Mouse (Mus musculus) forebrain, embryonic 16.5 days (tissue): Measurements from ENCODE around the gene Plekha6. TPM values are rescaled to one million over a fixed set of nuclear protein-coding genes. Genes with fewer than 3 reads are reported as not detected.

Experiments
- ATAC-seq: fragments of 200-750 bp; cut with Nextera tagmentation; 2 replicates; pipeline ENCODE4 v1.8.0; 2017; ENCODE audit warnings: mild to moderate bottlenecking, moderate library complexity
- H3K27ac ChIP-seq: fragments of 300-500 bp; sonication (generic); 2 replicates; pipeline ENCODE4 v1.5.1; 2014; ENCODE audit warnings: low read length, control low read depth
- H3K27me3 ChIP-seq: fragments of 300-500 bp; sonication (generic); replicated peaks from 2 replicates; pipeline ENCODE4 v1.6.1; 2014; ENCODE audit warnings: low read length; ENCODE audit not compliant: control insufficient read depth, insufficient read depth
- H3K36me3 ChIP-seq: fragments of 300-500 bp; sonication (generic); 2 replicates; pipeline ENCODE4 v1.6.1; 2014; ENCODE audit not compliant: control insufficient read depth, insufficient read depth
- H3K4me1 ChIP-seq: fragments of 300-500 bp; sonication (generic); replicated peaks from 2 replicates; pipeline ENCODE4 v1.6.1; 2014; ENCODE audit warnings: low read length; ENCODE audit not compliant: control insufficient read depth, insufficient read depth
- H3K4me2 ChIP-seq: fragments of 300-500 bp; sonication (generic); 2 replicates; pipeline ENCODE4 v1.6.1; 2014; ENCODE audit warnings: mild to moderate bottlenecking, low read length, control low read depth
- H3K4me3 ChIP-seq: fragments of 300-500 bp; sonication (generic); replicated peaks from 2 replicates; pipeline ENCODE4 v1.5.1; 2014; ENCODE audit warnings: mild to moderate bottlenecking, low read length, control low read depth
- H3K9ac ChIP-seq: fragments of 300-500 bp; sonication (generic); replicated peaks from 2 replicates; pipeline ENCODE4 v1.6.1; 2014; ENCODE audit warnings: low read depth, low read length, control low read depth
- H3K9me3 ChIP-seq: fragments of 300-500 bp; sonication (generic); 2 replicates; pipeline ENCODE4 v1.6.1; 2016; ENCODE audit warnings: low read length; ENCODE audit not compliant: control insufficient read depth
- WGBS: fragments of 180-500 bp; shearing (Covaris S2); extraction: QIAGEN DNeasy Blood & Tissue Kit; methylation state at CpG from one replicate; pipeline ENCODE4 v1.1.7; 2014; 5-methylcytosine and 5-hydroxymethylcytosine counted together
- polyA plus RNA-seq: library from polyadenylated mRNA; unstranded; fragments of >200 nt; fragmentation: Nextera tagmentation; extraction: Ambion mirVana; gene quantifications from 2 replicates; pipeline ENCODE4 v1.2.1, GENCODE M21; 2015

Plekha6 gene
- polyA plus RNA-seq, 1 experiment from 2014 or later: 11.7 TPM

DNA sequence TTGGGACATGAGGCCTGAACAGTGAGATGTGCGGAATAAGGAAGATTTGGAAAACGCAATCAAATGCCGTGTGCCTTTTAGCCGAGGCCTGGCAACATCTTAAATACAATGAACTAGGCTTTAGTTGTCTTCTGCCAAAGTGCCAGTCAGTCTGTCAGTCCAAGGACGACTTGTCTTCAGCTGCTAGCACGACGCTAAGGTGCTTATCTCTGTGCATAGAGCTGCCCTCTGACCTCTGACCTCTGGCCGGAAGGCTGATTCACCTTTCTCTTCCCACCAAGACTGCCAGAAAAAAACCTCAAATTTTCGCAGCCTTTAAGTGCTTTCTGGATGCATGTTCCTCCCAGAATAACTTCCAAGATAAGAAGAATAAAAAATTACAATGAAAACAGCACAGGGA is 36.7 kb upstream of the Plekha6 start:
- Histone ChIP-seq H3K4me1 (peaks cover 16% of the 10 kb centered on the region), H3K4me2 (no peak overlapping the region), H3K9me3 (no peaks in the 10 kb centered on the region), H3K27ac (no peak overlapping the region), H3K9ac (no peak overlapping the region), H3K4me3 (no peak overlapping the region), H3K27me3 (no peaks in the 10 kb centered on the region), H3K36me3 (no peaks in the 10 kb centered on the region)
- WGBS: 67% methylated on average over 9 of the region's 9 CpGs
- ATAC-seq: no peak

DNA sequence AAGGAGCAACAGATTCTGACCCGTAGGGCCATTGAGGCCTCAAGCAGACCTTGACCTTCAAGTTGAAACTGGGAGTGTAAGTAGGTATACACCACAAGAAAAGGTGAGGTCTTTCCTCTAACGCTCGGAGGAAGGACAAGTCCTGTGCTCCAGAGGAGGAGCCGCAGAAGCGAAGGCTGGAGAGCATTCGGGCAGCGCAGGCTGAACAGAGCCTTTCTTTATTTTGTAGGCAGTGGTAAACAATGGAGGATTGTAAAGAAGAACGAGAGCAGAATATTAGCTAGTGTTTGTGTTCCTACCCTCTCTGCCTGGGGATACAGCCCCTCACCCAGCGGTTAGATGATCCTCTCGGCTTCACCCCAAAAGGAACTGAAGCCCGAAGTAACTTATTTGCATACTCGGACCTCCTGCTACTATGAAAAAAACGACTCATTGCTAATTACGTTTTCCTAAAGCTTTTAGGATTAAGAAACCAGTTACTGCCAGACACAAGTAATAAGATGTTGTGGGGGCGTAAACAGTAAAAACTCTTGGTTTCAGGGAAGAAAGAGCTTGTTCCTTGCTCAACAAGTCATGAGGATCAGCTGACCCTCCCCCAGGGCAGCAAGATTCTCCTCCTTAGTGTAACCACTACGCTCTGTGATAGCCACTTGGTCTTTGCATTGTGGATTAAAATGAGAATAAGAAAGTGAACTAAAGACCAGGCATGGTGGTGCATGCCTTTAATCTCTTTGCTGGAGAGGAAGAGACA is 34.4 kb upstream of the Plekha6 start:
- peak overlapping the region; percentile 8; the same call in 1 of the 2 replicates for H3K4me2 ChIP-seq
- ATAC-seq: no peak
- 0 out of 2 replicates have a peak overlapping the region, but pooled peaks have one; percentile 8 for H3K9ac ChIP-seq

DNA sequence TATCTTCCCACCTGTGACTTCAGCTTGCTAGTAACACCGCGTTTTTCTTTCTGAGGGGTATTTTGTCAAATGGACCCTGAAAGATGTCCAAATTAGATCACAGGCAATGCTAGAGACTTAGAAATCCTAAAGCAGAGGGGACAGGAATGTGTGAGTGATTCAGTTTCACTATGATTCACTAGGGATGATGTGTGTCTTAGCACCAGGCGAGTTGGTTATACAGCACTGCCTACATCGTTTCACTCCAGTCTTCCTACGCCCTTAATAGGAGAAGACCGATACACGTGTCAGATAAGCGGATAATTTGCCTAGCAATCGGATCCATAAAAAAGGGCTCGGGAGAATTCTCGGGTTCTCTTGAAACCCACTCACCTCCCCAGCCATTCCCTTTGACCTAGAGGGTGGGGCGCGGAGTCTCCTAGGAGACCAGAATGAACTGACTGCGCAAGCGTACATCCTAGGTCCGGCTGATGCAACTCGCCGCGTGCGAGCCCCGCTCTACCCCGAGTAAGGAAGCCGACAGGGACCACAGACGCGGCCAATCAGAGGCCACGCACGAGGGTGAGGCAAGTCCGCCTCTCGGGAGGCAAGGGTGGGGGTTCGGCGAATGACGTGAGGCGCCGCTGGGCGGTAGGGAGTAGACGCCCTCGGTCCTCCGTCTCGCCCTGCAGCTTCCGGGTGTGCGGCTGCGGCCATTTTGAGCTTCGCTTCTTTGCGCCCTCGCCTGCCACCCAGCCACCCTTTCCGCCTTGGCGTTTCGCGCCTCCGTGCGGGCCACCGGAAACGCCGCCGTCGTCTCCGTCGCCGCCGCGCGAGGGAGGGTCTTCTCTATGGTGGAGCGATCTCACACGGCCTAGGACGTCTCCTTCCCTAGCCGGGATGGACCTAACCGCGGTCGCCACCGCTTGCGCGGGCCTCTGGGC is 33.1 kb upstream of the Plekha6 start, which contains the start of gene Ppp1r15b:
TSS of gene Ppp1r15b (plus strand) at position 506 of the 923 bp plus-strand sequence.
- H3K4me2 ChIP-seq: peak within 1 kb of the TSS; percentile 99
- peaks cover 49% of the 10 kb centered on the region for H3K4me1 ChIP-seq
- H3K36me3 ChIP-seq: no peaks in the 10 kb centered on the region
- peak within 1 kb of the TSS; percentile 94 for H3K9ac ChIP-seq
- no peaks in the 10 kb centered on the region for H3K9me3 ChIP-seq
- no peaks in the 10 kb centered on the region for H3K27me3 ChIP-seq
- ATAC-seq: peak; percentile 99
- peak within 1 kb of the TSS; percentile 97 for H3K27ac ChIP-seq
- peak within 1 kb of the TSS; percentile 97 for H3K4me3 ChIP-seq
- WGBS: under 1% methylated on average over 72 of the region's 72 CpGs

More for the DNA sequence above, 34.4 kb upstream of the Plekha6 start:
- Histone ChIP-seq H3K4me3 (no peak overlapping the region), H3K27ac (no peak overlapping the region), H3K4me1 (peaks cover 39% of the 10 kb centered on the region), H3K27me3 (no peaks in the 10 kb centered on the region), H3K9me3 (no peaks in the 10 kb centered on the region), H3K36me3 (no peaks in the 10 kb centered on the region)
- 9% methylated on average over 16 of the region's 16 CpGs for WGBS

DNA sequence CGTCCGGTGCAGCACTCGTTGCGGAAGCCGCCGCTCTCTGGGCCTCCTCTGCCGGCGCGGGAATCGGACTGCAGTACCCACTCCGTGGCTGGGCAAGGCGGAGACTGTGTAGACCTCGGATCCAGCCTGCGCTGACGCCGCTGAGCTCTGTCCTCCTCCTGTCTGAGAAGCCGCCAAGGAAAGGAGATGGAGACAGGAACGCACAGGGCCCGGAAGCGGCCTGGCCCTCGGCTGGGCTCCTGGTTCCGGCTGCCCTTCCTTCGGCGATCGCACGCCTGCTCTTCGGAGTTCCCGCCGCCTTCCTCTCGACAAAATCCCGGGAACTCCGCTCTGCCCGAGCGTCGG is 32.5 kb upstream of the Plekha6 start:
- no peaks in the 10 kb centered on the region for H3K9me3 ChIP-seq
- under 1% methylated on average over 35 of the region's 35 CpGs for WGBS
- peak overlapping the region; percentile 97 for H3K4me3 ChIP-seq
- H3K4me2 ChIP-seq: peak overlapping the region; percentile 99
- H3K36me3 ChIP-seq: no peaks in the 10 kb centered on the region
- H3K27ac ChIP-seq: peak overlapping the region; percentile 97
- no peak; the same call in 1 of the 2 replicates for ATAC-seq
- no peaks in the 10 kb centered on the region for H3K27me3 ChIP-seq
- H3K9ac ChIP-seq: peak overlapping the region; percentile 94
- peaks cover 52% of the 10 kb centered on the region for H3K4me1 ChIP-seq

DNA sequence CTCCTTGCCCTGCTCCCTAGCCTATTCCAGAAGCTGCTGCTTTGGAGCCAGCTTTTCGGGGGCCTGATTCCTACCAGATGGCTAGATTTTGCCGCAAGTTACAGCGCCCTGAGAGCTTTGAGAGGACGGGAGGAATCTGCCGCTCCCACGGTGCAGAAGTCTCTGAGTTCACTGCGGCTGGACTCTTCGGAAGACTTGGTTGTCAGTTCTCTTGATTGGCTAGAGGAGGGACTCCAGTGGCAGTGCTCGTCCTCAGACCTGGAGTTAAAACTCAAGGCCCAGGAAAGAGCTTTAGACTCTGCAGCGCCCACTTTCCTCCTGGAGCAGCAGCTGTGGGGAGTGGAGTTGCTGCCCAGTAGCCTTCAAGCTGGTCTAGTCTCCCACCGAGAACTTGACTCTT is 32.1 kb upstream of the Plekha6 start:
- H3K9me3 ChIP-seq: no peaks in the 10 kb centered on the region
- H3K36me3 ChIP-seq: peaks cover 3% of the 10 kb centered on the region; the same call in 1 of the 2 replicates
- no peak for ATAC-seq
- H3K4me3 ChIP-seq: peak overlapping the region; percentile 97
- peaks cover 52% of the 10 kb centered on the region for H3K4me1 ChIP-seq
- no peaks in the 10 kb centered on the region for H3K27me3 ChIP-seq
- WGBS: 0% methylated on average over 11 of the region's 11 CpGs
- H3K4me2 ChIP-seq: peak overlapping the region; percentile 99
- H3K27ac ChIP-seq: peak overlapping the region; percentile 97
- H3K9ac ChIP-seq: peak overlapping the region; percentile 94

- H3K4me2 ChIP-seq: peak overlapping the region; percentile 99
- peak overlapping the region; percentile 94 for H3K9ac ChIP-seq
- H3K27ac ChIP-seq: no peak overlapping the region
- peaks cover 52% of the 10 kb centered on the region for H3K4me1 ChIP-seq
- no peak for ATAC-seq
- peaks cover 7% of the 10 kb centered on the region; the same call in 1 of the 2 replicates for H3K36me3 ChIP-seq
- H3K4me3 ChIP-seq: peak overlapping the region; percentile 97
- no peaks in the 10 kb centered on the region for H3K27me3 ChIP-seq
- no peaks in the 10 kb centered on the region for H3K9me3 ChIP-seq
- 17% methylated on average over 26 of the region's 26 CpGs for WGBS
Measured at GRCm38 (mm10) chr1:133132388-133133326, 31.4 kb upstream of the Plekha6 start.

DNA sequence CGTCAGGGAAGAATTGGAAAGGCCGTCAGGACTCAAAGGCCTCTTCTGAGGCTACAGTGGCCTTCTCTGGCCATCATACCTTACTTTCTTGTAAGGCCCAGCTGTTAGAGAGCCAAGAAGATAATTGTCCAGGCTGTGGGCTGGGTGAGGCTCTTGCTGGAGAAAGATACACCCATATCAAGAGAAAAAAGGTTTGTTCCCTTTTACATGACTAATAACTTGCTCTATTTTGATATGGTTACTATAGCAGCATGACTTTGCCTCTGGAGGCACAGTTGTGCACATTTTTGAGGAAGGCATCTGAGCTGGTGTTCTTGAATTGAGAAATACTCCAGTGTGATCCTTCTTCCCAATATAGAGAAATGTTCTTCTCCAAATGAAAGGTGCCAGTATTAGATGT is 30.6 kb upstream of the Plekha6 start:
- WGBS: 17% methylated on average over 2 of the region's 2 CpGs
- peak overlapping the region; percentile 99 for H3K4me2 ChIP-seq
- H3K9ac ChIP-seq: peak overlapping the region; percentile 94
- H3K27ac ChIP-seq: no peak overlapping the region
- H3K4me3 ChIP-seq: peak overlapping the region; percentile 97
- ATAC-seq: no peak
- H3K9me3 ChIP-seq: no peaks in the 10 kb centered on the region
- H3K36me3 ChIP-seq: peaks cover 11% of the 10 kb centered on the region; the same call in 1 of the 2 replicates
- peaks cover 52% of the 10 kb centered on the region for H3K4me1 ChIP-seq
- H3K27me3 ChIP-seq: no peaks in the 10 kb centered on the region

GRCm38 (mm10) chr1:133134071-133134470 is 29.9 kb upstream of the Plekha6 start:
- Histone ChIP-seq H3K4me1 (peaks cover 52% of the 10 kb centered on the region), H3K36me3 (peaks cover 11% of the 10 kb centered on the region; the same call in 1 of the 2 replicates), H3K4me3 (peak overlapping the region; percentile 97), H3K9ac (peak overlapping the region; percentile 56), H3K27ac (no peak overlapping the region), H3K4me2 (peak overlapping the region; percentile 99), H3K9me3 (no peaks in the 10 kb centered on the region), H3K27me3 (no peaks in the 10 kb centered on the region)
- whole genome bisulfite sequencing: 26% methylated on average over 4 of the region's 4 CpGs
- no peak for ATAC-seq
